Mouse (Mus musculus) c-Kit-positive CD71-positive TER-119-negative erythroid progenitor cells, embryonic 14.5 days (primary cell): ENCODE measurements around the gene Cabp4.
A peak's percentile ranks its signal among the peaks of the same experiment; 100 is the strongest.
"Not testable (repeated sequence)": the region's sequence is repeated elsewhere in the genome, so short reads cannot be mapped to it uniquely, and the experiment has no call there.

Experiments used
- DNase-seq: peaks from one replicate; pipeline ENCODE4 v3.0.0-alpha.2; 2013; ENCODE audit warnings: low read depth

Cabp4 gene

GRCm38 (mm10) chr19:4122411-4123370 lies 21.1 kb downstream of the Cabp4 start:
- DNase-seq = peak; percentile 47

- DNase-seq = not testable (repeated sequence)
Measured at GRCm38 (mm10) chr19:4121896-4122295, 21.9 kb downstream of the Cabp4 start.

- DNase-seq = peak; percentile 99
Measured at GRCm38 (mm10) chr19:4121097-4121805, 22.6 kb downstream of the Cabp4 start.

GRCm38 (mm10) chr19:4120496-4120895 lies 23.3 kb downstream of the Cabp4 start:
- no peak for DNase-seq

GRCm38 (mm10) chr19:4119716-4120487 lies 23.9 kb downstream of the Cabp4 start:
- DNase-seq = no peak

- no peak for DNase-seq
Measured at GRCm38 (mm10) chr19:4118350-4118749, 25.5 kb downstream of the Cabp4 start.

- no peak for DNase-seq
Measured at GRCm38 (mm10) chr19:4117006-4117405, 26.8 kb downstream of the Cabp4 start.

- no peak for DNase-seq
Measured at GRCm38 (mm10) chr19:4115816-4116215, 28.0 kb downstream of the Cabp4 start.

GRCm38 (mm10) chr19:4115144-4115543 lies 28.7 kb downstream of the Cabp4 start:
- DNase-seq = no peak

- no peak for DNase-seq
Measured at GRCm38 (mm10) chr19:4114551-4114950, 29.3 kb downstream of the Cabp4 start.

GRCm38 (mm10) chr19:4113806-4114230 lies 30.0 kb downstream of the Cabp4 start:
- DNase-seq = no peak

GRCm38 (mm10) chr19:4113186-4113805 lies 30.5 kb downstream of the Cabp4 start:
- no peak for DNase-seq

GRCm38 (mm10) chr19:4112063-4112960 lies 31.5 kb downstream of the Cabp4 start:
- no peak for DNase-seq

GRCm38 (mm10) chr19:4108535-4108934 lies 35.3 kb downstream of the Cabp4 start:
- DNase-seq = no peak

- no peak for DNase-seq
Measured at GRCm38 (mm10) chr19:4106654-4107053, 37.2 kb downstream of the Cabp4 start.

GRCm38 (mm10) chr19:4104675-4105194 lies 39.1 kb downstream of the Cabp4 start:
- no peak for DNase-seq

GRCm38 (mm10) chr19:4103792-4104191 lies 40.0 kb downstream of the Cabp4 start:
- DNase-seq = no peak

- no peak for DNase-seq
Measured at GRCm38 (mm10) chr19:4103294-4103693, 40.5 kb downstream of the Cabp4 start.

- DNase-seq = no peak
Measured at GRCm38 (mm10) chr19:4102626-4103025, 41.2 kb downstream of the Cabp4 start.

GRCm38 (mm10) chr19:4102049-4102448 lies 41.8 kb downstream of the Cabp4 start:
- no peak for DNase-seq
